Mouse (Mus musculus): ENCODE measurements at regions not wholly inside any gene's neighbourhood (a gene's known extent, or its start where the extent isn't known, plus 50 kb on each side); places are given as distances from the start of the nearest gene placed in this dataset.
A peak's percentile ranks its signal among the peaks of the same experiment; 100 is the strongest.
"Not testable (repeated sequence)": the region's sequence is repeated elsewhere in the genome, so short reads cannot be mapped to it uniquely, and the experiment has no call there.

GRCm38 (mm10) chr12:32434506-32435002, 56.0 kb downstream of the Ccdc71l start:
- DNase-seq (ENCODE audit: low spot score): no peak

- peak; percentile 86 for DNase-seq (ENCODE audit: low spot score)
Observed at GRCm38 (mm10) chr12:32435126-32435525, 56.6 kb downstream of the Ccdc71l start.

- DNase-seq (ENCODE audit: low spot score): no peak
Observed at GRCm38 (mm10) chr12:32438209-32438608, 59.7 kb downstream of the Ccdc71l start.

GRCm38 (mm10) chr12:32444770-32445169, 66.3 kb downstream of the Ccdc71l start:
- DNase-seq (ENCODE audit: low spot score): no peak

GRCm38 (mm10) chr12:32445874-32446273, 67.4 kb downstream of the Ccdc71l start:
- DNase-seq (ENCODE audit: low spot score): no peak

GRCm38 (mm10) chr12:32449373-32449772, 70.9 kb downstream of the Ccdc71l start:
- no peak for DNase-seq (ENCODE audit: low spot score)

GRCm38 (mm10) chr12:32451226-32451625, 72.7 kb downstream of the Ccdc71l start:
- peak; percentile 75 for DNase-seq (ENCODE audit: low spot score)

DNA sequence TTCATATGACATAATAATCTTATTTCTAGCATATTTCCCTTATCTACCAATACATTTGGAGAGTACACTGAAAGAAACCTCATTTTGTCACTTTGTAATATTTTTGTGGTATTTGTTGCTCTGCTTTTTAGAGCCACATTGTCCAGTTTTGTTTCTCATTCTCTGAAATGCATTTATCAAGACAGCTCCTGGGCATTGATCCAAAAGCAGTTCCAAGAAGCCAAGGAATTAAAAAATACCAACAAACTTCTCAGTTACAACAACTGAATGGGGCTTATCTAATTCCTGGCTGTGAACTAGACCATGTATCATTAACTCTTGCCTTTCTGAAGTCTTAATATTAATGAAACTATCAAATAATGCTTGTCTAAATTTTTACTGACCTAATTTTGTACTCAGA, 76.3 kb downstream of the Ccdc71l start:
- peak; percentile 92 for DNase-seq (ENCODE audit: low spot score)

DNA sequence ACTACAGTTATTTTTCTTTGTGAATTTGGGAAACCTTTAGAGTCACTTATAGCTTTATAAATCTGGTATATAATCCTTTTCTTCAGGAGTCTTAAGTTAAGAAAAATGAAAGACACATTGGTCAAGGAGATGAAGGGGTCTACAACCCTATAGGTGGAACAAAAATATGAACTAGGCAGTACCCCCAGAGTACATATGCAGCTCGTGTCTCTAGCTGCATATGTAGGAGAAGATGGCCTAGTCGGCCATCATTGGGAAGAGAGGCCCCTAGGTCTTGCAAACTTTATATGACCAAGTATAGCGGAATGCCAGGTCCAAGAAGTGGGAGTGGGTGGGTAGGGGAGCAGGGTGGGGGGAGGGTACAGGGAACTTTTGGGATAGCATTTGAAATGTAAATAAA, 76.7 kb downstream of the Ccdc71l start:
- not testable (repeated sequence) for DNase-seq (ENCODE audit: low spot score)

DNA sequence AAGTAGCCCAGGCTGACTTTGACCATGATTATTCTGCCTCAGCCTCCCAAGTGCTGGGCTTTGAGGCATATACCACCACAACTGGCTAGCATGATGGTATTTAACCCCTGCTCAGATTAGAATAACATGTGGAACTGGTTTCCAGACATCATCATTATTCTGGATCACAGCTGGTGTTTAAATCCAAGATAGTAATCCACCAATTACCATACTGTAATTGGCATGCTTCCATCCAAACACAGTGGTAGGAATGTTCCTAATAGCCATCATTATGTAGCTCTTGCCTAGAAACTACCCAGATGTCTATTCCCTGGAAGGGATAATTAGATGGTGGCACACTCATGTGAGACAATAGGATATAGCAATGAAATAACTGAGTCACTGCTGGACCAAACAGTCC, 77.4 kb downstream of the Ccdc71l start:
- DNase-seq (ENCODE audit: low spot score): no peak

DNA sequence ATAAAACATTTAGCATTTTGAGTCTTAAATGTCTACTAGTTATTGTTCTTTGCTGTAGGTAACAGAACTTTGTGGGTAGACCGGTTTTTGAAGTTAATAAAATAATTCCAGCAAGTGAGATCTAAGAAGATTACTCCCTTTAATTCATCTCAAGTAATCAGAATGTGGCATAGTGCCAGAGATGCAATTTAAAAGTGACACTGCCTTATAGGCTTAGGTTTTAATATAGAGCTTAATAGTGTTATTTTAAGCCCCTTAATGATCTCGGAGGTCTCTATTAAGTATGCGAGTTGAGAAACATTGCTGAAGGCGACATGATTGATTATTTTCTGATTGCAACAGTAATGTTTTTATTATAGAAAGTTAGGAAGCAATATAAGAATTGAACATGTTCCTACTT, 78.3 kb downstream of the Ccdc71l start:
- DNase-seq (ENCODE audit: low spot score): no peak

- DNase-seq (ENCODE audit: low spot score): no peak
Observed at GRCm38 (mm10) chr12:32458386-32458785, 79.9 kb downstream of the Ccdc71l start.

DNA sequence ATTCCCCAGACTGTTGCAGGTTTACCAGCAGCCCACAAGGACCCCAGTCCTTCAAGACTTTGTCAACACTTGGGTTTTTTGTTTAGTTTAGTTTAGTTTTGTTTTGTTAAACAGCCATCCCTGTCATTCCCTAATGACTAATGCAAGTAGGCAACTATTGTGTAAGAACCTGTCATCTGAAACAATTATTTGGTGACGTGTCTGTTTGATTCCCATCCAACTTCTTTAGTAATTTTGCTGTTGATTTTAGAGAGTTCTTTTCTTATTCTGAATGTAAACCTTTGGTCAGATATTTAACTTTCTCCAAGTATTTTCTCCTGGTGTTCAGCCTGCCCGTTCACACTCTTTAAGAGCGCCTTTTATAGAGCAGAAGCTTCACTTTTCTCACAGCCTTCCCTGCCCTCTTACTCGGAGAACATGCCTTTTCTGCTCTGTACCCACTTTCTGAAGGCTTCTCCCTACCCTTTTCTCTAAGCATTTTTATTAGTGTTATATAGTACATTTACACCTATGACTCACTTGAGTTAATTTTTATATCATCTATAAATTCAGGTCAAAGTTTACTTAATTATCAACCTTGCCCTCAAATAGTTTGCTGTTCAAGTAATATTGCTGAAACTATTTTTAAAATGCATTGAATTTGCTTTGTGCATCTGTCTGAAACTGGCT, 82.0 kb downstream of the Ccdc71l start:
- peak; percentile 86 for DNase-seq (ENCODE audit: low spot score)

GRCm38 (mm10) chr12:32465371-32465770, 86.9 kb downstream of the Ccdc71l start:
- peak; percentile 54 for DNase-seq (ENCODE audit: low spot score)

DNA sequence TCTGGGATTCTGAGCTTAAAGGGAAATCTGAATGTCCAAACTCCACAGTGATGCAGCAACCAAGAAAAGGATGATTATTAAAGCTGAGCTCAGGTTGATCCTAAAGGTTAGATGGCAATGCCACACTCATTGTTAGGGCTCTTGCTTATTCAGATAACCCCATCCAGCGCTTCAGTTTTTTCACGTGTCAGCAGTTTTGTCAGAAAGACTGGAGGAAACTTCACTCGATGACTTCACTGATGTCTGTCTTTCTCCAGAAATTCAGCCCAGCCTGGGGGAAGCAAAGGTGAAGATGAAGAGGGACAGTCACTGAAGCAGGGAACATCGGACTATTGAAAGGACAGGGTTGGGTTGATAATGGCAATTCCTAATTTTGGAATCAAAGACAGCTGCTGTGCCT, 91.4 kb downstream of the Ccdc71l start:
- no peak for DNase-seq (ENCODE audit: low spot score)

DNA sequence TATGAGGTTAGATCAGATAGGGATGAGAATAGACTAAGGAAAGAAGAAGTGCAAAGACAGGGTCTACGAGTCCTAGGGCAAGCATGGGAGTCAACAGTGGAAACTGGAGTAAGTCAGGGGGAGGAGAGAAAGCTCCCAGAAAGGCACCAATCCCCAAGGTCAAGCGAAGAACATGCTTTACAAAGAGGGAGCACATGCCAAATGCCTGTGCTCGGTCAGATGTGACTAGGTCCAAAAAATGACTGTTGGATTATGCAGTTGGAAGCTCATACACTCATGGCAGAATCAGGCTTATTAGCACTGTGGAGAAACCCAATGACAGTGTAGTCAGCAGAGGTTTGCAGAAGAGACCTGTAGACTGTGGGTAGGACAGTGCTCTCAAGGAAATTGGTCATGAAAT, 100.9 kb downstream of the Ccdc71l start:
- DNase-seq (ENCODE audit: low spot score): no peak

GRCm38 (mm10) chr12:32480268-32480667, 101.8 kb downstream of the Ccdc71l start:
- no peak for DNase-seq (ENCODE audit: low spot score)

DNA sequence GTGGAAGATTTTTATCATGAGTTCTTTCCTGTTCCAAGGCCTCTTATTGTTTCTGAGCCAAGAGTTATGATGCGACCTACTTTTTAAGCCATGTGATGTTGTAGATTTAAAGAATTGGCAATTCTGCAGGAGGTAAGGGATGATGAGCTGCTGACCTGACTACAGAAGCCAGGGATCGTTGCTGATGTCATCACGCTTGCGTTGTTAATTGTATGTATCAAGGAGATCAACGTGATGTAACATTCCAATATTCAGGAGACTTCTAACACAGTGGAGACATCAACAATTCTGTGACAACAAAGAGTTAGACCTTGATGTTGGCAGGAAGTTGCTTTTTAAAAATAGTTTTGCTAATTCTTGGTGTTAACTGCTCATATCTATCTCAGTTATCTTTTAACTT, 102.5 kb downstream of the Ccdc71l start:
- DNase-seq (ENCODE audit: low spot score): no peak

- DNase-seq (ENCODE audit: low spot score): no peak
Observed at GRCm38 (mm10) chr12:32482343-32482742, 103.8 kb downstream of the Ccdc71l start.

DNA sequence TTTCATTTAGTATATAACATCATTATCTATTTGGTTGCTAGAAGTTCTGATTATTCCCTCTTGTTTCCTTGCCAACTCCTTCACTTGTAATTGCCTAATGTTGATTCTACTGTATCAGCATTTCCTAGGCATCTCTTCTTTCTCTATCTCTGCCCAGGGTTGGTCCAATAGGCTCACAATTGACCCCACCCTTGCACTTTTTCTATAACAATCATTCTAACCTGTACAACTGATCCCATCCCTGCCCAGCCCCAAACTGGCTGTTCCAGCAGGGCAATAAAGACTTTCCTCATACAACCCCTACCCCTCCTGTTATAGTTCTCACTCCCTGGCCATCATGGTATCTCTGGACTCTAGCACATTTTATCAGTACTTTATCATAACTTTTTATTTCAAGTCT, 104.3 kb downstream of the Ccdc71l start:
- no peak for DNase-seq (ENCODE audit: low spot score)

DNA sequence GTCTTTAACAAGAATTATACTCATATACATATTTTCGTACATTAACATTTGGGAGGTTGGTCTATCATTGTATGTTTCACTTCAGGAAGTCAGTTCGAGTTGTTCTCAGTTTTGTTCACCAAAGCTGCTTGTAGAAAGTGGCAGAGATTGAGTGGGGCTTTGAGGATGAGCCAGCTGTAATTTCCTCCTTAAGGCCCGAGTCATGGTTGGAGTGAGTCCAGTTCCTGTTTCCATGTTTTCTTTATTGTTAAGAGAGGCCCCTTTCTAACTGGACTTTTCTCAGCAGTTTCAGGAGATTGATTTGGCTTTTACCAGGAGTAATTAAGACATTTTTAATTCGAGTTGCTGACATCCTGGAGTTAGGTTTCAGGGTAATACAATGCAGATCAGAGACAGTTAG, 107.7 kb downstream of the Ccdc71l start:
- peak; percentile 29 for DNase-seq (ENCODE audit: low spot score)

DNA sequence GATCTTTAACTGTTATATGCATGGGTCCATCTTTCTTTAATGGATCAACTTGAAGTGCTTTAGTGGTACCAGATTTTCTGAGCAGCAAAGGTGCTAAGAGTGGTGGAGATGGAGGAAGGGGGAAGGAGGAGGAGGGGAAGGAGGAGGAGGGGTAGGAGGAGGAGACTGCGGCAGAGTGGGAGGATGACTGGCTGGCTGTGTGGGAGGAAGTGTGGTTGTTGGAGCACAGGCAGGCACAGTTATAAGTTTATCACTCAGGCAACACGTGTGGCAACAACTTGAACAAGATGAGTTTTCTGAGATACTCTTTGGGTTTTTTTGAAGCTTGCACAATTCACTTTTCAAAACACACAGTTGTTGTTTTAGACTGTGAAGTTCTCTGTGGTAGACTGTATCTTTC, 108.2 kb downstream of the Ccdc71l start:
- DNase-seq (ENCODE audit: low spot score): no peak

GRCm38 (mm10) chr12:32487883-32488577, 109.5 kb downstream of the Ccdc71l start:
- peak; percentile 73 for DNase-seq (ENCODE audit: low spot score)

- DNase-seq (ENCODE audit: low spot score): no peak
Observed at GRCm38 (mm10) chr12:32488578-32488892, 110.0 kb downstream of the Ccdc71l start.

Data from adipocyte (in vitro differentiated cells).